18 mouse cellular contexts compared by ENCODE assay signal in genomic region chr6:23207791-23208190, GRCm38 (mm10). TPM values are rescaled to one million over a fixed set of nuclear protein-coding genes. Genes with fewer than 3 reads are reported as not detected.
DNase-seq lines count a peak whose midpoint lies in the region; ATAC-seq and TF ChIP-seq lines count a peak whose summit lies in the region.
"Had no signal": no experiment of that assay in that cellular context is flagged by ENCODE, and none has a peak within 500 bp of the region (broad histone marks: within the 10 kb centered on the region; RNA-seq: fewer than 3 reads in every experiment).

No protein-coding gene starts in this region.

- TF ChIP-seq CTCF in heart, postnatal 0 days (IDR thresholded peaks at IDR 0.05; ENCODE audit: low read depth), result 0 out of 2 replicates have a peak, but pooled peaks have one; percentile 13
- peak; percentile 48 for TF ChIP-seq CTCF in stomach, postnatal 0 days (IDR thresholded peaks at IDR 0.05; ENCODE audit: low read depth)

- no peaks in the 10 kb centered on the region for H3K4me1 ChIP-seq in heart, postnatal 0 days (ENCODE audit: control insufficient read depth, insufficient read depth)
- H3K4me1 ChIP-seq in neural tube, embryonic 13.5 days (replicated peaks), result no peaks in the 10 kb centered on the region
- H3K4me1 ChIP-seq in stomach, postnatal 0 days (replicated peaks; ENCODE audit: control insufficient read depth, insufficient read depth), result no peaks in the 10 kb centered on the region

- no peak overlapping the region for H3K27ac ChIP-seq in heart, postnatal 0 days (ENCODE audit: low read depth)
- no peak overlapping the region for H3K27ac ChIP-seq in neural tube, embryonic 13.5 days (replicated peaks)
- no peak overlapping the region for H3K27ac ChIP-seq in stomach, postnatal 0 days (replicated peaks)
- H3K27ac ChIP-seq: heart, adult 2 months; liver, embryonic 14.5 days had no signal

- H3K9ac ChIP-seq in heart, postnatal 0 days (replicated peaks; ENCODE audit: low read depth, low read length), result no peak overlapping the region
- no peak overlapping the region for H3K9ac ChIP-seq in neural tube, embryonic 13.5 days
- no peak overlapping the region for H3K9ac ChIP-seq in stomach, postnatal 0 days (ENCODE audit: low read length)
- H3K9ac ChIP-seq: liver, embryonic 14.5 days had no signal

- no peaks in the 10 kb centered on the region for H3K9me3 ChIP-seq in heart, postnatal 0 days (replicated peaks; ENCODE audit: control insufficient read depth, low read length)
- no peaks in the 10 kb centered on the region for H3K9me3 ChIP-seq in neural tube, embryonic 13.5 days
- no peaks in the 10 kb centered on the region for H3K9me3 ChIP-seq in stomach, postnatal 0 days (ENCODE audit: control insufficient read depth, low read length)

- intact Hi-C loops in heart, postnatal 25 days (cut with DNase I), result no loop called here

- no peak for TF ChIP-seq EP300 in heart, postnatal 0 days (IDR thresholded peaks at IDR 0.05; ENCODE audit: low read depth)
- TF ChIP-seq EP300 in stomach, postnatal 0 days (optimal IDR thresholded peaks at IDR 0.05), result no peak

- H3K4me2 ChIP-seq in heart, postnatal 0 days (ENCODE audit: low read depth, low read length), result no peak overlapping the region
- peak overlapping the region; percentile 10; the same call in 1 of the 2 replicates for H3K4me2 ChIP-seq in neural tube, embryonic 13.5 days
- H3K4me2 ChIP-seq in stomach, postnatal 0 days (replicated peaks; ENCODE audit: low read depth), result no peak overlapping the region

- no peak for DNase-seq in heart, postnatal 0 days (ENCODE audit: low spot score)
- DNase-seq in heart, postnatal 25 days (ENCODE audit: low spot score), result no peak
- DNase-seq in layer of hippocampus, postnatal 10 days (ENCODE audit: low spot score in 2 of 2), result peak; percentile 10 to 14
- DNase-seq in layer of hippocampus, postnatal 36 days, result no peak
- no peak for DNase-seq in neural tube, embryonic 10.5 days (ENCODE audit: extremely low spot score, low spot score)
- no peak for DNase-seq in stomach, postnatal 0 days (ENCODE audit: low spot score)
- no peak for DNase-seq in cerebellum, adult 11-12 months
- DNase-seq: cerebellum, adult 18-20 months; heart, adult 2 months; heart, postnatal 10 days; left cerebral cortex, postnatal 4 days; right cerebral cortex, postnatal 25 days; thymus, adult 18-20 months had no signal

- no peaks in the 10 kb centered on the region for H3K27me3 ChIP-seq in heart, postnatal 0 days (ENCODE audit: control insufficient read depth, insufficient read depth, low read length)
- no peaks in the 10 kb centered on the region for H3K27me3 ChIP-seq in neural tube, embryonic 13.5 days
- no peaks in the 10 kb centered on the region for H3K27me3 ChIP-seq in stomach, postnatal 0 days (ENCODE audit: control insufficient read depth, insufficient read depth, low read length)

- ATAC-seq in heart, postnatal 0 days (ENCODE audit: insufficient read depth, low read depth), result no peak
- ATAC-seq in neural tube, embryonic 13.5 days (ENCODE audit: low read depth), result no peak
- ATAC-seq in stomach, postnatal 0 days (ENCODE audit: low FRiP score, low TSS enrichment), result no peak

- H3K36me3 ChIP-seq in heart, postnatal 0 days (replicated peaks; ENCODE audit: control insufficient read depth, insufficient read depth, low read length), result no peaks in the 10 kb centered on the region
- no peaks in the 10 kb centered on the region for H3K36me3 ChIP-seq in neural tube, embryonic 13.5 days
- H3K36me3 ChIP-seq in stomach, postnatal 0 days (ENCODE audit: control insufficient read depth, insufficient read depth, low read length), result no peaks in the 10 kb centered on the region

- H3K4me3 ChIP-seq in heart, postnatal 0 days (ENCODE audit: low read depth, low read length), result no peak overlapping the region
- H3K4me3 ChIP-seq in neural tube, embryonic 13.5 days, result no peak overlapping the region
- H3K4me3 ChIP-seq in stomach, postnatal 0 days (ENCODE audit: low read depth, low read length), result no peak overlapping the region
- H3K4me3 ChIP-seq: heart, adult 2 months had no signal

- WGBS in heart, postnatal 0 days, result 59% methylated on average over 4 of the region's 4 CpGs
- WGBS in neural tube, embryonic 13.5 days, result 54% methylated on average over 4 of the region's 4 CpGs
- 67% methylated on average over 4 of the region's 4 CpGs for WGBS in stomach, postnatal 0 days

RNA-seq across cellular contexts. Expression of gene Fezf1, which starts 40.4 kb away (rescaled TPM):
- not detected in 2 replicates for total RNA-seq in heart, postnatal 0 days (2014; rRNA removed; ENCODE audit: low replicate concordance)
- polyA plus RNA-seq in heart, postnatal 0 days (2015; fragmentation: Nextera tagmentation; extraction: Ambion mirVana), result not detected in 2 replicates
- not detected for total RNA-seq in heart, postnatal 25 days (2021)
- not detected for total RNA-seq in layer of hippocampus, postnatal 10 days (2021)
- under 1 TPM in 1 of 2 experiments, not detected in 1; 0.15 TPM for total RNA-seq in layer of hippocampus, postnatal 36 days (2021)
- 0.12 TPM in 1 of 2 replicates, not detected in the other for polyA plus RNA-seq in neural tube, embryonic 13.5 days (2015; fragmentation: Nextera tagmentation; extraction: Ambion mirVana)
- polyA plus RNA-seq in stomach, postnatal 0 days (2015; fragmentation: Nextera tagmentation; extraction: Ambion mirVana), result not detected in 2 replicates
- total RNA-seq: common myeloid progenitor, adult 5-6 weeks; gastrocnemius, adult 8-10 months; heart, adult 2 months; heart, postnatal 10 days had no signal
- polyA plus RNA-seq: heart, adult 2 months; intestine, embryonic 14.5 days; liver, embryonic 14.5 days had no signal

Comparison
In these comparisons a context has a peak if more than half of its experiments do, and no peak if none do; other contexts are left out.
1. DNase-seq: peak in layer of hippocampus, postnatal 10 days (2 of 2); none in heart, postnatal 0 days (single experiment), heart, postnatal 25 days (single experiment), layer of hippocampus, postnatal 36 days (0 of 2), neural tube, embryonic 10.5 days (single experiment), stomach, postnatal 0 days (single experiment) and cerebellum, adult 11-12 months (single experiment).